Mouse (Mus musculus) ES-E14 (cell line): Measurements from ENCODE around the gene Erg. TPM values are rescaled to one million over a fixed set of nuclear protein-coding genes. Genes with fewer than 3 reads are reported as not detected.

Source experiments
- DNase-seq: peaks from one replicate; pipeline ENCODE4 v3.0.0-alpha.2; 2013; ENCODE audit warnings: low read depth, low spot score
- H3K27ac ChIP-seq: 2 replicates; pipeline ENCODE4 v1.5.1; 2012; ENCODE audit warnings: low read depth, mild to moderate bottlenecking, low read length, moderate library complexity, mixed read lengths; ENCODE audit not compliant: poor library complexity, insufficient read depth, severe bottlenecking
- H3K36me3 ChIP-seq: 2 replicates; pipeline ENCODE4 v1.6.1; 2012; ENCODE audit warnings: mild to moderate bottlenecking, low read length, moderate library complexity, mixed read lengths; ENCODE audit not compliant: control insufficient read depth, poor library complexity, insufficient read depth, severe bottlenecking
- H3K4me1 ChIP-seq, 2 experiments: fragments of 150-350 bp in 1 of 2; sonication (generic) in 1 of 2; 2 replicates each; pipeline ENCODE4 v1.6.1; 2012; ENCODE audit warnings: low read length in 2 of 2, mild to moderate bottlenecking in 1 of 2, mixed read lengths in 1 of 2; ENCODE audit not compliant: control insufficient read depth in 2 of 2, insufficient read depth in 2 of 2, poor library complexity in 1 of 2
- H3K4me3 ChIP-seq, 2 experiments: fragments of 150-350 bp in 1 of 2; sonication (generic) in 1 of 2; 2 replicates each; pipeline ENCODE4 v1.5.1; 2012; ENCODE audit warnings: low read length in 2 of 2, low read depth in 1 of 2, mild to moderate bottlenecking in 1 of 2, mixed read lengths in 1 of 2; ENCODE audit not compliant: insufficient read depth in 1 of 2, poor library complexity in 1 of 2, severe bottlenecking in 1 of 2
- H3K9ac ChIP-seq: 2 replicates; pipeline ENCODE4 v1.6.1; 2012; ENCODE audit warnings: low read depth, mild to moderate bottlenecking, low read length, mixed read lengths; ENCODE audit not compliant: poor library complexity, insufficient read depth, severe bottlenecking
- H3K9me3 ChIP-seq: fragments of 150-350 bp; sonication (generic); 2 replicates; pipeline ENCODE4 v1.6.1; 2012; ENCODE audit warnings: low read depth, mild to moderate bottlenecking, low read length; ENCODE audit not compliant: control insufficient read depth, insufficient read depth
- CHD2 ChIP-seq: IDR thresholded peaks from 2 replicates; pipeline ENCODE4 v1.6.1; 2014; ENCODE audit warnings: mild to moderate bottlenecking, low read depth, low read length, inconsistent platforms
- HCFC1 ChIP-seq: IDR thresholded peaks from 2 replicates; pipeline ENCODE4 v1.6.1; 2012; ENCODE audit warnings: low read length, inconsistent platforms, borderline replicate concordance; ENCODE audit not compliant: insufficient read depth
- MAFK ChIP-seq: IDR thresholded peaks from 2 replicates; pipeline ENCODE4 v1.6.1; 2014; ENCODE audit warnings: mild to moderate bottlenecking, low read depth, low read length, inconsistent platforms; ENCODE audit not compliant: insufficient read depth
- ZC3H11A ChIP-seq: IDR thresholded peaks from 2 replicates; pipeline ENCODE4 v1.6.1; 2012; ENCODE audit warnings: low read depth, mild to moderate bottlenecking, inconsistent platforms, low read length, borderline replicate concordance
- ZNF384 ChIP-seq: IDR thresholded peaks from 2 replicates; pipeline ENCODE4 v1.6.1; 2012; ENCODE audit warnings: low read depth, low read length, inconsistent platforms
- in situ Hi-C, 2 experiments: fragments of 600-800 bp; cut with MboI; formaldehyde crosslinking; loops; one replicate each; pipeline ENCODE4 v1.15.1; 2025; ENCODE audit warnings: low sequenced_read_pairs in 2 of 2, inconsistent platforms in 1 of 2; ENCODE audit not compliant: unreplicated experiment in 2 of 2
- total RNA-seq: library from RNA; depleted of rRNA; stranded (reverse); fragments of 300-350 nt; gene quantifications from 2 replicates; pipeline ENCODE4 v1.2.3, GENCODE M21; 2012

The Erg gene
- total RNA-seq, 1 experiment: 0.18 TPM

DNA sequence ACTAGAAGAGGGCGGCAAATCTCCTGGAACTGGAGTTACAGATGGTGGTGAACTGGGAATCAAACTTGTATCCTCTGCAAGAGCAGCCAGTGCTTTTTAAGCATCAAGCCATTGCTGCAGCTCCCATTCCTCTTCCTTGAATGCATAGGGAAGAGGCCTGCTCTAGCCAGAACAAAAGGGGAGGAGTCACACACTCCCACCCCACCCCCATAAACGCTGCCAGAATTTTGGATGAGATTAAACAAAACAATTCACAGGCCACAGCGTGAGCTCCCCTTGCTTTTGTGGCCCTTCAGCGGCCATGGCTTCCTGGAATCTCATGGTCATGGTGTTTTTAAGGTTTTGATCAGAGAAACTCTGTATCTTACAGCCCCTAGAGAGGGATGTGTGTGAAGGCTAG, 15.4 kb upstream of the Erg start:
- Histone ChIP-seq H3K4me1 (peaks cover 4 to 6% of the 10 kb centered on the region in 2 experiments; a peak in 2 of 4 replicates), H3K27ac (no peak overlapping the region), H3K4me3 (no peak overlapping the region), H3K9me3 (no peaks in the 10 kb centered on the region), H3K36me3 (no peaks in the 10 kb centered on the region), H3K9ac (no peak overlapping the region)
- no peak for DNase-seq
- TF ChIP-seq CHD2 (no peak), ZNF384 (no peak), HCFC1 (no peak), ZC3H11A (no peak), MAFK (no peak)
- in situ Hi-C loops: loop anchor here in 1 of 2 experiments (25.0 kb wide), 1 partner anchor 360 kb away; no protein-coding TSS in a partner anchor

DNA sequence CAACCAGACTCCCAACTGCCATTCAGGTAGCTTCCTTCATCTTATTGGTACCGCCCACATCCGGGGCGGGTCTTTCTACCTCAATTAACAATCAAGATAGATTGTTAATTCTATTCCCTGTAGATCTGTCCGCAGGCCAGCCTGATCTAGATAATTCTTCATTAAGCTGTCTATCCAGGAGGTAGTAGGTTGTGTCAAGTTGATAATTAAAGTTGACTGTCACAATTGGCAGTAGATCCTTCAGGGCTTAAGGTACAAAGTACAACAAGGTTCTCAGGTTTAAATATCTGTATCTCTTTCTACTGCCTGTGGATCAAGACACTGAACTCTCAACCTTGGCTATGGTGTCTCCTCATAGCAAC, 14.8 kb upstream of the Erg start:
- Histone ChIP-seq H3K4me3 (peak overlapping the region; percentile 38 to 43; a peak in 2 of 4 replicates), H3K9ac (no peak overlapping the region), H3K4me1 (peaks cover 4 to 6% of the 10 kb centered on the region in 2 experiments; a peak in 2 of 4 replicates), H3K27ac (no peak overlapping the region), H3K9me3 (no peaks in the 10 kb centered on the region), H3K36me3 (no peaks in the 10 kb centered on the region)
- TF ChIP-seq MAFK (no peak), ZNF384 (no peak), CHD2 (no peak), ZC3H11A (no peak), HCFC1 (no peak)
- no peak for DNase-seq
- in situ Hi-C loops: loop anchor here in 1 of 2 experiments (25.0 kb wide), 1 partner anchor 361 kb away; no protein-coding TSS in a partner anchor

DNA sequence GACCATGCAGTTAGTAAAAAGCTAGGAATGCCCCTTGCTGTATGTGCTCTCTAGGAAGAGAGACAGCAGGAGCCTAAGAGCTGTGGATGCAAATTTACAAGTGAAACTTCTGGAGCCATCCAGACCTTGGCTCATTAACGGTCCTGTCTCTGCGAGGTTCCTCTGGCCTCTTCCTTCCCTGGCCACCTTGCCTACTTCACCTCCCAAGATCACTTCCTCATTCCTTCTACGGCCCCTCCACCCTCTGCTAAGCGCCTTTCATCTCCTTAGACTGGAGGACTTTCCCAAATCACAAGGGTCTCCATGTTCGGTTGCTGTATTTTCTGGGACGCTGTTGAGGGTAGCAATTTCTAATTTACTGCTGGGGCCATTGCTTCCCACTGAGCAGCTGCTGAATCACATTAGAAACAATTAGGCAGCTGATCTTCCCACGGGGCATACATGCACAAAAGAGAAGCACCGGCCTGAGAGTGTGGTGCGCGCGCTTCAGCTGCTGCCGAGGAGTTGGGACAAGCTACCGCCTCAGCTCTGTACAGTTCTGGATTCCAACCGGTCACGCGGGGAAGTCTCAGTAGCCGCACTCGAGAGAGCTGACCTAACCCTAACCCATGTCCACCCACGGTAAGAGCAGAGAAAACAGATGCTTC, 14.3 kb upstream of the Erg start:
- Histone ChIP-seq H3K36me3 (no peaks in the 10 kb centered on the region), H3K9ac (0 out of 2 replicates have a peak overlapping the region, but pooled peaks have one; percentile 25), H3K4me3 (peak overlapping the region; percentile 38 to 43; a peak in 3 of 4 replicates), H3K9me3 (no peaks in the 10 kb centered on the region), H3K27ac (no peak overlapping the region; the same call in 1 of the 2 replicates), H3K4me1 (peaks cover 4 to 6% of the 10 kb centered on the region in 2 experiments; a peak in 2 of 4 replicates)
- DNase-seq: no peak
- in situ Hi-C loops: loop anchor here in 1 of 2 experiments (25.0 kb wide), 1 partner anchor 362 kb away; no protein-coding TSS in a partner anchor
- TF ChIP-seq ZNF384: no peak
- no peak for TF ChIP-seq ZC3H11A
- no peak for TF ChIP-seq HCFC1
- TF ChIP-seq MAFK: no peak
- no peak for TF ChIP-seq CHD2

DNA sequence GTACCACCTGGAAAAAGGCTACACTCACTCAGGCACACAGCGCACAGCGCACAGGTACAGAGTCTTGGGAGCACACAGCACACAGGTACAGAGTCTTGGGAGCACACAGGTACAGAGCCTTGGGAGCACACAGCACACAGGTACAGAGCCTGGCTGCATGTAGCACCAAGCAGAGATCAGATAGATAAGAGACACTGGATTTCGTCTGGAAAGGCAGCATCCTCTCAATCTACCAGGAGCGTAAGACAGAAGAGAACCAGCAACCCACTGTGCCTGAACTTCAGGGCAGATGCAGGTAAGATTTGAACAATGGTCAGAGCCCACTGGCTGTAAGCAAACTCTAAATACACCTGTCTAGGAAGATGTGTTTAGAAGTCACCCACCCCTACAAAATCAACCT, 12.5 kb upstream of the Erg start:
- in situ Hi-C loops: no loop called here
- Histone ChIP-seq H3K9ac (no peak overlapping the region), H3K27ac (no peak overlapping the region), H3K9me3 (no peaks in the 10 kb centered on the region), H3K4me1 (peaks cover 4 to 6% of the 10 kb centered on the region in 2 experiments; a peak in 2 of 4 replicates), H3K36me3 (no peaks in the 10 kb centered on the region), H3K4me3 (no peak overlapping the region)
- DNase-seq: no peak
- TF ChIP-seq ZC3H11A: no peak

DNA sequence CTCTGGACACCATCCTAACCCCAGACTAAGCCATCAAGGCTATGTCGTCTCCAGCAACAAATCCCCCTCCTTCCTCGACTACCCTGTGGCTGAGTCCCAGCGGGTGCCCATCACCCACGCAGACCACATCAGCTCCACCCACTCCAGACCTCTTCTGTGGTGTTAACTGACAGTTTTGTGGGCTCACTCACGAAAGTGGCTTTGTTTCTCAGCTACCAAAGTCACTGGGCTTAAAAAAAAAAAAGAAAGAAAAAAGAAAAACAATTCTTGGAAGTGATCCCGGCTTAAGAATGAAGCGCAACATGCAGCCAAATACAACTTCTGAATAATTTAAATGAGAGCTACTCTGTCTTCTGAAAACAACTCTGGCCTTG, 11.2 kb upstream of the Erg start:
- in situ Hi-C loops: no loop called here
- no peaks in the 10 kb centered on the region for H3K36me3 ChIP-seq
- no peak for DNase-seq
- TF ChIP-seq ZNF384 (no peak), ZC3H11A (no peak), CHD2 (no peak), HCFC1 (no peak), MAFK (no peak)
- H3K27ac ChIP-seq: no peak overlapping the region
- no peaks in the 10 kb centered on the region for H3K9me3 ChIP-seq
- no peak overlapping the region for H3K9ac ChIP-seq
- peaks cover 4 to 6% of the 10 kb centered on the region in 2 experiments; a peak in 2 of 4 replicates for H3K4me1 ChIP-seq
- H3K4me3 ChIP-seq: no peak overlapping the region
